Mouse (Mus musculus) fat pad, adult 2 months (tissue): ENCODE results near the gene Rtkn.

Source experiments
- DNase-seq: peaks from one replicate; pipeline ENCODE4 v3.0.0-alpha.2; 2011; ENCODE audit warnings: low read depth, low spot score; ENCODE audit errors: extremely low read depth

Gene Rtkn

DNA sequence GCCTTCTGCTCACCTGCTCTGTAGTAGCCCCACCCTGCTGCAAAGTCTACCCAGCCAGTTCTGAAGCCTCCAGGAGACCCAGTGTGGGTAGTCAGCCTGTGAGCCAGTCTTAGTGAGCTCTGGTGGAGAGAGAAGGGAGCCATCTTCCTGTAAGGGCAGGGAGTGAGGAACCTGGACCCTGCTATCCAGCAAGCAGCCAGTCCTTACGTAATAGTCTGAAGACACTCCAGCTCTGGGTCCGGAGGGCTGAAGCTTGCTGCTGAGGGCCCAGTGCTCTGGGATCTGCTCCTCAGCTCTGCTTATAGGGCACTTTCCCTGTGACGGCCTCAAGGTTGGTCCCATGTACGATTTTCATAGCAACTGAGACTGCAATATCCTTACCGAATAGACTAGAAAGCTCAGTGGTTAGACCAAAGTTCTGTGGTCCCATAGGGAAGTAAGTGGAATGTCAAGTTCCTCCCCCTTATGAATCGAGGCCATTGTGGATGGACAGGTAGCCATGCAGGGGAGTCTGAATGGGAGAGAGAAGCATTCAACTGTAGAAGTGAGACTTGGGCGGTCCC lies at the start of gene Rtkn:
Gene Rtkn, plus strand, starts transcription at position 513 of the 563 bp plus-strand sequence.
- no peak for DNase-seq

DNA sequence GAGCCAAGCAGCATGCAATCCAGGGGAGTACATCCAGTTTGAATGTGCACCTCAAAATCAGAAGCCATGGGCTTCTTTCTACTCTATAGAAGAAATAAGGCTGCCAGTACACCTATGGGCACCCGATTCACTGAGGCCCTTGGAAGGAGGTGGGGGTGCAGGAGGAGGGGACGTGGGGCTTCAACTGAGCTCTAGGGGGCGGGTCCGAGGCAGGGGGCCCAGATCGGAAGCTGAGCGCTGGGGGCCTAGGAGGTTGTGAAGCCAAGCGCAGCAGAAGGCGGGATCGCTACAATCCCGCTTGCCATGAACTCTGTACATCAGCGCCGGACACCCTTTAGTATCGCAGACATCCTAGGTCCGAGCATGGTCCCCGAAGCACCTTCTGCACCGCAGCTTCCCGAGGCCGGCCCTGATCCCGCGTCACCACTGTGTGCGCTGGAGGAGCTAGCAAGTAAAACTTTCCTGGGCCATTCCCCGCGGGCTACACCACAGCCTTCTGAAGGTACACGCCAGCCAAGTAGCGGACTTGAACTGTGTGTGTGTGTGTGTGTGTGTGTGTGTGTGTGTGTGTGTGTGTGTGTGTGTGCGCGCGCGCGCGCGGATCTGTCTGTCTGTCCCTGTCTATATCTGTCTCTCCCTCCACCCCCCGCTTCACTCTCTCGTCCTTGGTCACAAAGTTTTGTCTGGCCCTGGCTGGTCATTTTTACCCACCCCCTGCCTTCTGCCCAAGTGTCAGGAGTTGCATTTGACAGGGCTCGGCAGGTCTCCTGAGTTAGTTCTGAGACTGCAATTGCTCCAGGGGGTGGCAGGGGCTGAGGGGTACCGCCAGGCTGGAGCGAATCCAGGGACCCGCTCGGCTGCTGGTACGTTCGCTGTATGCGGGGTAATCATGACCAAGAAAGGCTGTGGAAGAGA lies 48.9 kb upstream of the Rtkn start, which contains the start of gene Lbx2:
Gene Lbx2, plus strand, starts transcription at position 247 of the 915 bp plus-strand sequence.
- no peak for DNase-seq

GRCm38 (mm10) chr6:83087205-83087925 lies 47.9 kb upstream of the Rtkn start:
- no peak for DNase-seq

- DNase-seq: no peak
Measured at GRCm38 (mm10) chr6:83087926-83088260, 47.4 kb upstream of the Rtkn start.

GRCm38 (mm10) chr6:83092416-83093127 lies 42.7 kb upstream of the Rtkn start:
- DNase-seq: no peak

DNA sequence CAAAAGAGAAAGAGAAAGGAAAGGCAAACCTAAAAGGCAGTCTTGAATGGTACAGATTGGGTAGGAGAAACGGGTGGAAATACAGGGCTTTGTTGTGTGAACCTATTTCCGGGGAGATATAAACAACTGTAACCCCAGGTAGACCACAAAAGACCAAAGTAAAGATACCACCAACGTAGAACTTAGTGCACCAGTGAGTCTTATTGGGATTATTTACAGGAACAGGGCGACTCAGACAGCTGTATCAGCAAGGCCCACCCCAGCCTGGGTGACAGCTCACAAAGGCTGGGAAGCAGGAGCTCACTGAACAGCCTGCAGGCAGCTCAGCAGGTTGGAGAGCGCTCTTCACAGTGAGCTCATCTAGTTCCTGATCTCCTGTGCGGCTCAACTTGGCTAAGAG lies 39.3 kb upstream of the Rtkn start:
- no peak for DNase-seq

DNA sequence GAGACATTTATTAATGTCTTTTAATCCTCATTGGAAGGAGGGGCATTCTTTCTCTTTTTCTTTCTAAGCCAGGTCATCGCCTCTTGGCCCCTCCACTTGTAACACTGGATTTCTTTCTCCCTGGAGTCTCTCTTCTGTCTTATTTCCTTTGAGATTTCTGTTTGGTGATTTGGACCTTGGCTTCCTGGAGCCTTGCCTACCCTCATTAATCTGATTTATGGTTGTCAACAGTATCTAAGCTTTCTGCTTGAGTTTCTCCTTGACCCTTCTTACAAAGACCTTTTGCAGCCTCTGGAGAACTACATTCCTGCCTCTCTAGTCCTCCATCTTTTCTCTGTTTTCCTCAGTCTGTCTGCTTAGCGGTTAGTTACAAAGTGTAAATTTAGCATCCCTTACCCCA lies 36.9 kb upstream of the Rtkn start:
- no peak for DNase-seq

DNA sequence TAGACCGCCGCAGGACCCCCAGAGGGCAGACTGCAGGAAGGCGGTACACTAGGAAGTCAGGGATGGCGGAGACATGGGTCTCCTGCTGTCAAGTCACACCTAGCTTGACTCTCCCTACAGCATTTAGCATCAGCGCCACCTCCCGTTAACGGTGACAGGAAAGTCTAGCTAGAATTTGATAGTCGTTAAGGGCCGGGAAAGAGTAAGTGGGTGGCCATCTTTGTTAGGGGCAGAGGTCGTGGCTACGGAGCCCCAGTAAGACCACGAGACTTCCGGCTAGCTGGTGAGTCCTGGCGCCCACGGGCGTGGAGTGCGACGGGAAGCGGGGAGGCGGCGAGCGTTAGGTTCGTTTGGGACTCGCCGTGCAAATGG lies 34.0 kb upstream of the Rtkn start, which contains the start of the genes Ccdc142 and Gm42688:
Gene Ccdc142, plus strand, starts transcription at position 286 of the 372 bp plus-strand sequence.
Gene Gm42688, plus strand, starts transcription at position 302 of the 372 bp plus-strand sequence.
- peak; percentile 50 for DNase-seq

DNA sequence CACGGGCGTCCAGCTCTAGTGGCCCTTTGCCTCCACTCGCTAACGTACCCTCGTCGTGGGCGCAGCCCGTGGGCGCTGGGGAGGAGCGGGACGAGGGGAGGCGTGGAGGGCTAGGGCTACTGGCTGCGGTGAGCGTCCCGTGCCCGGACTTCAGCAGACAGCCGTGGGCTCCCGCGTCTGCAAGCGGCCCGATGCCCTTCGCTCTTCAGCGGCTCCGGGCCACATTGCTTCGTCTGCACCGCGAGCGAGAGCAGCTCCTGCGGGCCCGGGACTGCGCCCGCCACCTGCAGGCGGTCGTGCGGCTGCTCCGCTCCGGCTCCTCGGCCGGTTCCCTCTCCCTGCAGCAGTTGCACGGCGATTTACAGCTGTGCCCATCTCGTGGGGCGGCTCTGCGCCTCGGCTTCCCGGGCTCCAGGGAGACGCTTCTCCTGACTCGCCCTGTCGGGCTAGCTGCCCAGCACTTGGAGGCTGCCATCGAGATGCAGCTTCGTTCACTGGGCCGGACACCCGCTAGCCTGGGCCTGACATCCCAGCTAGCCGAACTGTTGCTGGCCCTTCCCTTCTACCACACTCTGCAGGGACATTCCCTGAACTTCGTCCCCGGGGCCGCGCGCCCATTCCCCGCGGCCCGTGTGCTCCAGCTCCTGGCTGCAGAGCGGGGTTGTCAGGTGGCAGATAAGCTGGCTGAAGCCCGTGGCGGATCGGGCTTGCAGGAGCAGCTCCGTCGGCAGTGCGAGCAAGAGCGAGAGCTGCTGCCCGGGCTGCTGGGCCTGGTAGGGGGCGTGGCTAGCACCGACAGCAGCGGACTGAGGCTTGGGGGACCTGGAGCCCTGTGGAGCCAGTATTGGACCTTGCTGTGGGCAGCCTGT lies 33.3 kb upstream of the Rtkn start:
- no peak for DNase-seq

DNA sequence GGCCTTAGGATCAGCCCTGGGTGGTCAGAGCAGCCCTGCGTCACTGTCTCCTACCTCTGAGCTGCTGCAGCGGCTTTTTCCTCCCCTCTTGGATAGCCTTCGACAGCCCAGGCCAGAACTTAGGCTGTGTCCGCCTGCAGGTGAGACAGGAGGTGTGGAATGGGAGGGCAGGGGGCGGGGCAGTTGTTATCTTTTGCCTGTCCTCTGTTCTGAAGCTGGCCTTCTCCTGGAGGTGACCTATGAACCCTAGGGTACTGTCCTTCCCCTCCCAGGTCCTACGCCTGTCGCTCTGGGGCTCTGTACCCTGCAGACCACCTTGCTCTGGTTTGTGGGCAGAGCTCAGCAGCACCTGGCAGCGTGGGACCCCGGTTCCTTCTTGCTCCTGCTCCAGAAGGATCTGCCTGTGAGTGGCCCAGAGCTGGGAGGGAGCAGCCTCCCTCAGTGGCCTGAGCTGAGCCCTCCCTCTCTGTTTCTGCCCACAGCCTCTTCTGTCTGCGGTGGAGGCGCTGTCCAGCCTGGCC lies 32.1 kb upstream of the Rtkn start:
- no peak for DNase-seq

- no peak for DNase-seq
Measured at GRCm38 (mm10) chr6:83104158-83104557, 31.1 kb upstream of the Rtkn start.

DNA sequence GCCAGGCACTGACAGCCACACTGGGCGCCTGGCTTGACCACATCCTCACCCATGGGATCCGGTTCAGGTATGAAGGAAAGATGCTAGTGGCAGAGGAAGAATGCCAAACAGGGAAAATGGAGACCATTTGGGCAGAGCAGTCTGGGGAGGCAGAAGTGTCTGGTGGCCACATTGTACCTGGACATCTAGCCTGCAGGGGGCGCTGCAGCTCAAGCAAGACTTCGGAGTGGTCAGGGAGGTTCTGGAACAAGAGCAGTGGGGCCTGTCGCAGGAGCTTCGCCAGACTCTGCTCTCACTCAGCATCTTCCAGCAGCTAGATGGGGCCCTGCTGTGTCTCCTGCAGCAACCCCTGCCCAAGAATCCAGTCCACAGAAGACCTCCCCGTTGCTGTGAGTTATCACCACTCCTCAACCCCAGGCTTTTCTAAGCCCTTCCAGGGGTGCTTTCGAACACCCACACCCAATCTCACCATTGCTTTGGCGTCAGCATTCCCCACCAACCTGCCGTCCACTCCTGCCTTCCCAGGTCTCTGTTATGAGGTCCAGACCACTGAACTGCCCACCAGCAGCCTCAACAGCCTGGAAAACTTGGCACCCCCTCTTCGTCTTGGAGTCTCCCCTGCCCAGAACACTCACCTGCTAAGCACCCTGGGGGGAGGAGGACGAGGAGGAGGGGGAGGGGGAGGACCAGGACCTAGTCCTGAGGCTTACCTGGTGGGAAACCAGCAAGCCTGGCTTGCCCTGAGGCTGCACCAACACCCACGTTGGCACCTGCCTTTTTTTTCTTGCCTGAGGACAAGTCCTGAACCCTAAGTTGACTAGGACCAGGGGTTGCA lies 27.5 kb upstream of the Rtkn start:
- DNase-seq: no peak

DNA sequence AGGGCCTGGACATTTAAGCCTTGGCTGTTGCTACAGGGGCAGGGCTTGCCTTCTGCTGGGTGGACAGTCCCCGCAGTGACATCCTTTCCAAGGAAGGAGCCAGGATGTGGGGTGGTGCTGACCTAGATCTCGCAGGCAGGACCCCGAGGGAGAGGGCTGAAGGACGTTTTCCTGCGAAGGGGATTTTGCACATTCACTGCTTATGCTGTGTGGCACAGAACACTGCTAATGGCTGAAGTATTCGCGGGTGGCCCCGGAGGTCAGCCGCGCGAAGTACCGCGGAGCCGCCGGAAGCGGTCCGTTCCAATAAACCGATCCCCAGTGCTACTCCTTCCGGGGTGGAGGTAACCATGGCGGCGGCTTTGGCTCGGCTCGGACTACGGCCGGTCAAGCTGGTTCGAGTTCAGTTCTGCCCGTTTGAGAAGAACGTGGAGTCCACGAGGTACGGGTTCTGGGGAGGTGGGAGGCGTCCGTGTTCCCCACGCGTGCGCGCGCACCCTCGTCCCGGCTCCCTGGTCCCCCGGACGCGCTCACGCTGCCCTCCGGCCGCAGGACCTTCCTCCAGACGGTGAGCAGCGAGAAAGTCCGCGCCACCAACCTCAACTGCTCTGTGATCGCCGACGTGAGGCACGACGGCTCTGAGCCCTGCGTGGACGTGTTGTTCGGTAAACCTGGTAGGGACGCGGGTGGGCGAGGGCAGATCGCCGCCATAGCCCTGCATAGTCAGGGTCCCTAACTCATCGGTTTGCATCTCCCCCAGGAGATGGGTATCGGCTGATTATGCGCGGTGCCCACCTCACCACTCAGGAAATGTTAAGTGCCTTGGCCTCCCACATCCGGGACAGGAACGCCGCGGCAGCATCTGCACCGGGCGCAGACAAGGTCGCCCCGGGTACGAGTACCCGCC lies 26.2 kb upstream of the Rtkn start, which contains the start of gene Mrpl53:
Gene Mrpl53, plus strand, starts transcription at position 279 of the 907 bp plus-strand sequence.
- DNase-seq: no peak

DNA sequence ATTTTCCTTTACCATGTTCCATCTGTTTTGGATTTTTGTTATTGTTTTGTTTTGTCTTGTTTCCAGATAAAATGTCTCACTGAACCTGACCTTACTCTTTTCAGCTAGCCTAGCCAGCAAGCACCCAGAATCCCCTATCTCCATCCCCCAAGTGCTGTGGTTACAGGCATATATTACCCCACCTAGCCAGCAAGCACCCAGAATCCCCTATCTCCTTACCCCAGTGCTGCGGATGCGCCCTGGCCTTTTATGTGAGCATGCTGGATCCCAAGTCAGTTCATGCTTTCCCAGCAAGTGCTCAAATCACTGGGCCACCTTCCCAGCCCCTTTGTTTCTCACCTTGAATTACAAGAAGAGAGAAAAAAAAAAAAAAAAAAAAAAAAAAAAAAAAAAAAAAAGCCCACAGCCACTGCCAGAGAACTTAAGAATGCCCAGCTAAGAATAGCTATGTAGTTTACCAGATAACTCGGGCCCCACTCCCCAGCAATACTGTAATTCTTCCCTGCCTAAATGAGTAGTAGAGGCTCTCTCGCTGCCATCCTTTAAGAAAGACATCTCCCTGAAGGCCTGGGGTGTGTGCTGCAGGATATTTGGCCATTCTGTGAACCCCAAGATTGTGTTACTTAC lies 23.6 kb upstream of the Rtkn start:
- DNase-seq: no peak

DNA sequence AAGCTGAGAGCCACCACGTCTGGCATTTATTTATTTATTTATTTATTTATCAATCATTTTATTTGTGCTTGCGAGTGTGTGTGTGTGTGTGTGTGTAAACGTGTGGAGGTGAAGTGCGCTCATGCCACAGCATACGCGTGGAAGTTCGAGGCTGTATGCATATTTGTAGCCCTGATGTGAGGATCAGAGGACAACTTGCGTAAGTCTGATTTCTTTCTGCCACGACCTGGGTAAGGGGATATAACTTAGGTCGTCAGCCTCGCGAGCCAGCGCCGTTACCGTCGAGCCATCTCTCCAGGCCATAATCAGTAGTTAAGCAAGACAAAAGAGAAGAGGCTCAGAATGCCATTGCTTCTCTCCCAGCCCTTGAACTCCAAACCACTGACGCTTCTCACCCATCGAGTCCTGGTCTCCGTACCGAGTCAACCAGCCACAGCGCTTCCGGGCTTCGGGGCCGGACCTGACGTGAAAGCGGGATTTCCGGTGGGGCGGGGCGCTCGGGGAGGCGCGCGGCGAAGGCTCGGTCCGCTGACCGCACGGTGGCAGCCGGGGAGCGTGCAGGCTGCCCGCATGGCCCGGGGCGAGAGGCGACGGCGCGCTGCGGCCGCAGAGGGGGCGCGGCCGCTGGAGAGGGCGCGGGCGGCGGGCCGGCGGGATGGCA lies 20.1 kb upstream of the Rtkn start, which contains the start of gene Mogs:
Gene Mogs, plus strand, starts transcription at position 486 of the 661 bp plus-strand sequence.
- DNase-seq: no peak

DNA sequence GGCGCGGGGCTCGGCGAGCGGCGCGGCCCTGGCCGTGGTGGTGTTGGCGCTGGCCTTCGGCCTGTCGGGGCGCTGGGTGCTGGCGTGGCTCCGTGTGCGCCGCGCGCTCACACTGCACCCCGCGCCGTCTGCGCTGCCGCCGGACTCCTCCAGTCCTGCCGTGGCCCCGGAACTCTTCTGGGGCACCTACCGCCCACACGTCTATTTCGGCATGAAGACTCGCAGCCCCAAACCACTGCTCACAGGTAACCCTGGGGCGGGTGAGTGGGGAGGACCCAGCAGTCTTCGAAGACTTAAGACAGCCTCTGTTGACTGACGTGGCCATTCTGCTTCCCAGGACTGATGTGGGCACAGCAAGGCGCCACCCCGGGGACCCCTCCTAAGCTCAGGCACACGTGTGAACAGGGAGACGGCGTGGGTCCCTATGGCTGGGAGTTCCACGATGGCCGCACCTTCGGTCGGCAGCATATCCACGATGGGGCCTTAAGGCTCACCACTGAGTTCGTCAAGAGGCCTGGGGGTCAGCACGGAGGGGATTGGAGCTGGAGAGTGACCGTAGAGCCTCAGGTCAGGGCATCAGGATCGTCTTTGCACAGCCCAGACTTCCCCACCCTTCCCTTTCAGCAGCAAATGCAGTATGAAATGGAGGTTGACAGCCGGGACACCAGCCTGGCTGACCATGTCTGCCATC lies 19.4 kb upstream of the Rtkn start:
- no peak for DNase-seq
